Mouse (Mus musculus): ENCODE data around the gene Cchcr1. TPM values are rescaled to one million over a fixed set of nuclear protein-coding genes. Genes with fewer than 3 reads are reported as not detected.

Cchcr1 gene
- polyA plus RNA-seq, 1 experiment, result 7.5 TPM

- WGBS, result 78% methylated on average over 4 of the region's 4 CpGs
- TF ChIP-seq CTCF (conservative IDR thresholded peaks at IDR 0.05; ENCODE audit: insufficient read depth, insufficient read length, low read depth, low read length) (no peak), POLR2A (IDR thresholded peaks at IDR 0.05; ENCODE audit: low read depth, low read length) (no peak)
- Histone ChIP-seq H3K4me3 (ENCODE audit: insufficient read depth, low read depth, low read length) (no peak overlapping the region), H3K4me1 (ENCODE audit: control insufficient read depth, insufficient read depth, low read length) (no peaks in the 10 kb centered on the region), H3K36me3 (ENCODE audit: control insufficient read depth, insufficient read depth, low read length) (no peaks in the 10 kb centered on the region), H3K27ac (ENCODE audit: insufficient read depth, low read depth, low read length) (no peak overlapping the region), H3K27me3 (replicated peaks; ENCODE audit: control insufficient read depth, insufficient read depth, low read length) (no peaks in the 10 kb centered on the region)
- DNase-seq, result no peak
These were observed 20.5 kb downstream of the Cchcr1 start for GRCm38 (mm10) chr17:35537421-35537820.

- no peaks in the 10 kb centered on the region for H3K27me3 ChIP-seq (replicated peaks; ENCODE audit: control insufficient read depth, insufficient read depth, low read length)
- H3K4me3 ChIP-seq (ENCODE audit: insufficient read depth, low read depth, low read length), result no peak overlapping the region
- no peak overlapping the region for H3K27ac ChIP-seq (ENCODE audit: insufficient read depth, low read depth, low read length)
- TF ChIP-seq POLR2A (IDR thresholded peaks at IDR 0.05; ENCODE audit: low read depth, low read length) (no peak), CTCF (conservative IDR thresholded peaks at IDR 0.05; ENCODE audit: insufficient read depth, insufficient read length, low read depth, low read length) (no peak)
- no peaks in the 10 kb centered on the region for H3K4me1 ChIP-seq (ENCODE audit: control insufficient read depth, insufficient read depth, low read length)
- DNase-seq, result no peak
- 85% methylated on average over 1 of the region's 1 CpGs for WGBS
- no peaks in the 10 kb centered on the region for H3K36me3 ChIP-seq (ENCODE audit: control insufficient read depth, insufficient read depth, low read length)
These were observed 21.6 kb downstream of the Cchcr1 start for GRCm38 (mm10) chr17:35538476-35538875.

DNA sequence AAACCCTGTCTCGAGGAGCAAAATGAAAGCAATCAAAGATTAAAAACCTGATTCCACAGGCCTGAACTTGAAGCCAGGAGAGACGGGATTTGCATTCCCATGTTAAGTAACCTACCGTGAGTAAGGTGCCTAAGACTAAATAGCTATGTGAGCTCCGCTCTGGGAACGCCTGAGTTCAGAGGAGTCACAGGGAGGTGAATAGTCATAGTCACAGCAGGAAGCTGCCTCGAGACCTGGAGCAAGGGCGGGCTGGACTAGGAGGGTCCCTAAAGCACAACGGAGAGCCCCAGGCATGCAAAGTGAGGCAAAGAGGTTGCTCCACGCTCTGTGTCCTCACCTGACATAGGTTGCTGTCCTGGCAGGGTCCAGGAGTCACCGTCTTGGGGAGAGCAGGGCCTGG, 22.6 kb downstream of the Cchcr1 start:
- Histone ChIP-seq H3K4me1 (ENCODE audit: control insufficient read depth, insufficient read depth, low read length) (no peaks in the 10 kb centered on the region), H3K27ac (ENCODE audit: insufficient read depth, low read depth, low read length) (no peak overlapping the region), H3K27me3 (replicated peaks; ENCODE audit: control insufficient read depth, insufficient read depth, low read length) (no peaks in the 10 kb centered on the region), H3K36me3 (ENCODE audit: control insufficient read depth, insufficient read depth, low read length) (no peaks in the 10 kb centered on the region), H3K4me3 (ENCODE audit: insufficient read depth, low read depth, low read length) (no peak overlapping the region)
- 63% methylated on average over 10 of the region's 10 CpGs for WGBS
- TF ChIP-seq CTCF (conservative IDR thresholded peaks at IDR 0.05; ENCODE audit: insufficient read depth, insufficient read length, low read depth, low read length), result no peak
- TF ChIP-seq POLR2A (IDR thresholded peaks at IDR 0.05; ENCODE audit: low read depth, low read length), result no peak
- DNase-seq, result no peak

- WGBS, result 89% methylated on average over 15 of the region's 15 CpGs
- no peak overlapping the region for H3K27ac ChIP-seq (ENCODE audit: insufficient read depth, low read depth, low read length)
- TF ChIP-seq CTCF (conservative IDR thresholded peaks at IDR 0.05; ENCODE audit: insufficient read depth, insufficient read length, low read depth, low read length), result no peak
- TF ChIP-seq POLR2A (IDR thresholded peaks at IDR 0.05; ENCODE audit: low read depth, low read length), result no peak
- H3K4me1 ChIP-seq (ENCODE audit: control insufficient read depth, insufficient read depth, low read length), result no peaks in the 10 kb centered on the region
- no peaks in the 10 kb centered on the region for H3K27me3 ChIP-seq (replicated peaks; ENCODE audit: control insufficient read depth, insufficient read depth, low read length)
- no peaks in the 10 kb centered on the region for H3K36me3 ChIP-seq (ENCODE audit: control insufficient read depth, insufficient read depth, low read length)
- H3K4me3 ChIP-seq (ENCODE audit: insufficient read depth, low read depth, low read length), result no peak overlapping the region
- no peak for DNase-seq
These were observed 26.0 kb downstream of the Cchcr1 start for GRCm38 (mm10) chr17:35542761-35543411.

DNA sequence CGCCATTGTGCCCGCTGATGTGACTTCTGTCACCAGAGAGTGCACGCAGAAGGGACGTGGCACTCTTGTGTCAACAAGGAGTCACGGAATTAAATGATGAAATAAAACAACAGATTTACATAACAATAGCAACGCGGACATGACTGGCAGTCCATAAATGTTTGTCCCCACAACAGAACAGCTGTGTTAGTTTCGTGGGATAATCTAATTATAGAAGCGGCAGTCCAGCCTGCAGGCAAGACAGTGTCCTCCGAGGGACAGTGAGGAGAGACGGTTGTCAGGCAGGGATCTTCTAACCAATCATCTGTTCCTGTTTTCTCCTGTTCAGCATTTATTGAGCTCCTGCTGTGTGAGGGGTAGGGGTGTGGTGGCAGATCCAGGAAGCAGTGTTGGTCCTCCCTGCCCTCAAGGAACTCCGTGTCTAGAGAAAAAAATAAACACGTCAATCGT, 26.5 kb downstream of the Cchcr1 start:
- no peak overlapping the region for H3K27ac ChIP-seq (ENCODE audit: insufficient read depth, low read depth, low read length)
- H3K27me3 ChIP-seq (replicated peaks; ENCODE audit: control insufficient read depth, insufficient read depth, low read length), result no peaks in the 10 kb centered on the region
- H3K4me3 ChIP-seq (ENCODE audit: insufficient read depth, low read depth, low read length), result no peak overlapping the region
- TF ChIP-seq POLR2A (IDR thresholded peaks at IDR 0.05; ENCODE audit: low read depth, low read length), result no peak
- TF ChIP-seq CTCF (conservative IDR thresholded peaks at IDR 0.05; ENCODE audit: insufficient read depth, insufficient read length, low read depth, low read length), result no peak
- WGBS, result 53% methylated on average over 14 of the region's 14 CpGs
- H3K4me1 ChIP-seq (ENCODE audit: control insufficient read depth, insufficient read depth, low read length), result no peaks in the 10 kb centered on the region
- H3K36me3 ChIP-seq (ENCODE audit: control insufficient read depth, insufficient read depth, low read length), result no peaks in the 10 kb centered on the region
- no peak for DNase-seq

GRCm38 (mm10) chr17:35544001-35544400, 27.1 kb downstream of the Cchcr1 start:
- TF ChIP-seq POLR2A (IDR thresholded peaks at IDR 0.05; ENCODE audit: low read depth, low read length) (no peak), CTCF (conservative IDR thresholded peaks at IDR 0.05; ENCODE audit: insufficient read depth, insufficient read length, low read depth, low read length) (no peak)
- Histone ChIP-seq H3K27ac (ENCODE audit: insufficient read depth, low read depth, low read length) (no peak overlapping the region), H3K27me3 (replicated peaks; ENCODE audit: control insufficient read depth, insufficient read depth, low read length) (no peaks in the 10 kb centered on the region), H3K4me3 (ENCODE audit: insufficient read depth, low read depth, low read length) (no peak overlapping the region), H3K36me3 (ENCODE audit: control insufficient read depth, insufficient read depth, low read length) (no peaks in the 10 kb centered on the region), H3K4me1 (ENCODE audit: control insufficient read depth, insufficient read depth, low read length) (no peaks in the 10 kb centered on the region)
- DNase-seq, result no peak
- 64% methylated on average over 6 of the region's 6 CpGs for WGBS

DNA sequence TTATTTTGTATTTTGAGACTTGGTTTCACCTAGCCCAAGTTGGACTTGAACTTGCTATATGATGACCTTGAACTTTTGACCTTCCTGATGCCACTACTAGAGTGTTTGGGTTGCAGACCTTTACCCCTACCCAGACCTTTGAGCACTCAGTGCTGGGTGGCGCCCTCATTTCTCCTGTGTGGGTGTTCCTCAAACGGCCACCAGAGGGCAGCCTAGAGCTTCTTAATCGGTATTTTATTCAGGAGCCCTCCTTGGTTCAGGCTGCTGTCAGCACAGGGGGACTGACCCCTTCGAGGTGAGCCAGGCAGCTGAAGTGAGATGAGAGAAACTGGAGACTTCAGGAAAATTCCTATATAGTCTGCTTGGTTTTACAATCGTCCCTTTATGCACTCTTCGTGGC, 27.8 kb downstream of the Cchcr1 start:
- Histone ChIP-seq H3K4me1 (ENCODE audit: control insufficient read depth, insufficient read depth, low read length) (0 out of 2 replicates have a peak, but pooled peaks cover 4% of the 10 kb centered on the region), H3K4me3 (ENCODE audit: insufficient read depth, low read depth, low read length) (no peak overlapping the region), H3K27me3 (replicated peaks; ENCODE audit: control insufficient read depth, insufficient read depth, low read length) (no peaks in the 10 kb centered on the region), H3K27ac (ENCODE audit: insufficient read depth, low read depth, low read length) (no peak overlapping the region), H3K36me3 (ENCODE audit: control insufficient read depth, insufficient read depth, low read length) (no peaks in the 10 kb centered on the region)
- TF ChIP-seq CTCF (conservative IDR thresholded peaks at IDR 0.05; ENCODE audit: insufficient read depth, insufficient read length, low read depth, low read length) (peak; percentile 66), POLR2A (IDR thresholded peaks at IDR 0.05; ENCODE audit: low read depth, low read length) (no peak)
- peak; percentile 59 for DNase-seq
- WGBS, result 34% methylated on average over 6 of the region's 6 CpGs
